Mouse (Mus musculus) spleen, postnatal 4 days (tissue): ENCODE measurements around the gene Tmem183a.
A peak's percentile ranks its signal among the peaks of the same experiment; 100 is the strongest.

Experiments
- DNase-seq, 2 experiments: peaks; one replicate each; pipeline ENCODE4 v3.0.0; 2022; ENCODE audit warnings: low spot score in 2 of 2

Tmem183a gene

GRCm38 (mm10) chr1:134320691-134321301, 41.0 kb downstream of the Tmem183a start:
- DNase-seq, result no peak

GRCm38 (mm10) chr1:134318261-134318660, 43.5 kb downstream of the Tmem183a start:
- no peak for DNase-seq

- no peak for DNase-seq
Measured at GRCm38 (mm10) chr1:134316361-134316760, 45.4 kb downstream of the Tmem183a start.

DNA sequence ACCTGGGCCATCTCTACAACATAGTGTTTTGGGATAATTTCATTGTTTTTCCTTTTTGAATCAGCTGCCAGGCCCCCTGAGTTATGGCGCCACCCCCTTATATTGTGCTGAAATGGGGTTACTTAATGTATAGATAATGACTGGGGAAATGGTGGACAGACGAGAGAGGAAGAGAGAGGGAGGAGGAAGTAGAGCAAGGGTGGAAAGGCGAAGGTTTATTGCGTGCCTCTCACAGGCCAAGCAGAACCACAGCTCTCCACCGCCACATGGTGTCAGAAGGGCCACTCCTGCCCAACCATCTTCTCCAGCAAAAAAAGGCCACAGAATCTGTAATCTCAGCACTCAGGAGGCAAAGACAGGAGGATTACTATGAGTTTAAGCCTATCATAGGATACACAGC, 46.6 kb downstream of the Tmem183a start:
- no peak for DNase-seq

DNA sequence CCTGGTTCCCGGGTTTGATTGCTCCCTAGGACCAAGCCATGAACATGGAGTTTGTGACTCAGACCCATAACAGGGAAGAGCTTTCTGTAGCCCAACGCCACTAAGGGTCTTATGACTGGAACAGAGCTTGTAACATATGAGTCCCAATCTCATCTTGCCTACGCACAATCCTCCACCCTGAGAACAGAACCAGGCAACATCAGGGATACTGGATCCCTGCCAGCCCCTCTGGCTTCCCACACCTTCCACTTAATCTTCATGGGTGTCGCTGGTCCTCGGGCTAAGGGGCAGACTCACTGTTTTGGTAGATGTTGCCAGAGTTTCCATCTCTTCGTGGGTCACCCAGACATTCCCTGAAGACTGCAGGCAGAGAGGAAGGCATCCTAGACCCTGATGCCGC, 50.0 kb downstream of the Tmem183a start:
- DNase-seq, result no peak

- no peak for DNase-seq
Measured at GRCm38 (mm10) chr1:134310729-134311128, 51.0 kb downstream of the Tmem183a start.

DNA sequence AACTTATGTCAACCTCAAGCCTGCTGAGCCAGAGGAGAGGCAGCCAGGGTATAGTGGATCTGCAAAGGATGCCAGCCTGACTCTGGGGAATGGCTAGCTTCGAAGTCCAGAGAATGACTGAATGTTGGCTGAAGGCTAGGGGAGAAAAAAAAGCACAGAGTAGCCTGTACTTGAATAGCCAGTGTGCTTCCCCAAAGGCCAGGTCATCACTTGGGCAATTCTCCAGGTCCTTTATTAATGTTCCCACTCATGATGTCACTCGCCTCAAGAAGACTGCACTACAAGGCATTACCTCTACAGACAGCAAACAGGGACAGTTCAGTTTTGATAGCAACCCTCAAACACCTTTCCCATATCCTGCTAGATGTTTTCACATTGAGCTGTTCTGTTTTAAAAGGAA, 51.5 kb downstream of the Tmem183a start:
- DNase-seq, result no peak

DNA sequence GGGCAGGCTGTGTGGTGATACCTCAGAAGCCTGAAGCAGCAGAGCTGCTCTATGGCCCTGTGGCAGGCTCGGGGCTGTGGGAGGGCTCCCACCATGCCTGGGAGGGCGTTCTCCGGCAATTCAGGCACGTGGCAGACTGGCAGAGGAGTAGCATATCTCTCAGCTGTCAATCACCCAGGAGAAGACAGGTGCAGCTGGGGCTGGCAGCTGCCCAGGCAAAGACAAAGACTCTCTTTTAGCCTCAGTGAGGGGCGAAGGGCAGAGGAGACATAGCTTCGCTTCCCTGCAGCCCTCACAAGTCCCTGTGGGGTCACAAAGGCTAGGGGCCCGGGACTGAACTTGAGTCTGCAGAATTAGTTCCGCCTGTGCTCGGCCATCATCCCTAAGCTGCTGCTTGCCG, 54.4 kb downstream of the Tmem183a start:
- no peak for DNase-seq

DNA sequence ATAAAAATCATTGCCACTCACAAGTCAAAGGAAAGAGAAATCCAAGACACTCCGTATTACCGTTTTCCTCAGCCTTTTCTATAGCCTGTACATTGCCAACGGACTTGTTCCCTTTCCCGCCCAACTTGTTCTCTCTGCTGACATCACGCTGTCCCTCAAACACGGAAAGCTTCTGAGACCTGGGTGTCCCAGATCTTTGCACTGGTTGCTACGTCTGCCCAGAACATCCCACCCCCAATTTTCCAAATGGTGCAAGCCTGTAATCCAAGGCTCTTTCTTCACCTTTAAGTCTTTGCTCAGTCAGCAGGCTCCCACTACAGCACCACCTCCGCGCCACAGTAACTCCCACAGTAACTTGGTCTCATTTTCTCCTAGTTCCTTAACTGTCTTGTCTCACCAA, 56.8 kb downstream of the Tmem183a start:
- DNase-seq, result no peak

DNA sequence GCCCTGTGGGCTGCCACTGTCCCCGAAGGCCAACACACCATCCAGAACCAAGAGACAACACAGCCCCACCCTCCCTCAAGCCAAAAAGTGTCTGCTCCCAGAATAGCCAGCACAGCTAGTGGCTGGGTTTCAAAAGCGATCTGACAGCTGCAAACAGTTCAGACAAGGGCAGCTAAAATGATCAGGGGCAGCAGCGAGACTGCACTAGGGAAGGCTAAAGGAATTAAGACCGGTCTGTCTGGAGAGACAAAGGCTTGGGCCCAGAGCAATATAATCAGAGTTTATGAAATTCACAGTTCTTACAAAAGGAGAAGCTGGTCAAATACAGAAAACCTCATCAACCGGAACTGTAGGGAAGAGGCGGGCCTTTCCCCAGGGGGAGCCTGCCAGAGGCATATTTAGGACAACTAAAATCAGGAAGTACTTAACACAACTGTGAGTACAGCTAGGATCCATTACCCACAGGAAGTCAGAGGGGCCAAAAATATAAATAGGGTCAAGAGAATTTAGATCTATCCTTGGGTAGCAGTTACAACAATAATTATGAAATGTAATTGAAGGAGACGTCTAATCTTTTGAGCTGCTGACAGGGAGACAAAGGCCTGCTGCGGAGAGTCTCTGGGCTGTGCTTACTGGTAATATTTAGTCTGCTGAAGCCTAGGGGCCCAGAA, 59.1 kb downstream of the Tmem183a start:
- DNase-seq, result peak in 1 of 2 experiments; percentile 45

DNA sequence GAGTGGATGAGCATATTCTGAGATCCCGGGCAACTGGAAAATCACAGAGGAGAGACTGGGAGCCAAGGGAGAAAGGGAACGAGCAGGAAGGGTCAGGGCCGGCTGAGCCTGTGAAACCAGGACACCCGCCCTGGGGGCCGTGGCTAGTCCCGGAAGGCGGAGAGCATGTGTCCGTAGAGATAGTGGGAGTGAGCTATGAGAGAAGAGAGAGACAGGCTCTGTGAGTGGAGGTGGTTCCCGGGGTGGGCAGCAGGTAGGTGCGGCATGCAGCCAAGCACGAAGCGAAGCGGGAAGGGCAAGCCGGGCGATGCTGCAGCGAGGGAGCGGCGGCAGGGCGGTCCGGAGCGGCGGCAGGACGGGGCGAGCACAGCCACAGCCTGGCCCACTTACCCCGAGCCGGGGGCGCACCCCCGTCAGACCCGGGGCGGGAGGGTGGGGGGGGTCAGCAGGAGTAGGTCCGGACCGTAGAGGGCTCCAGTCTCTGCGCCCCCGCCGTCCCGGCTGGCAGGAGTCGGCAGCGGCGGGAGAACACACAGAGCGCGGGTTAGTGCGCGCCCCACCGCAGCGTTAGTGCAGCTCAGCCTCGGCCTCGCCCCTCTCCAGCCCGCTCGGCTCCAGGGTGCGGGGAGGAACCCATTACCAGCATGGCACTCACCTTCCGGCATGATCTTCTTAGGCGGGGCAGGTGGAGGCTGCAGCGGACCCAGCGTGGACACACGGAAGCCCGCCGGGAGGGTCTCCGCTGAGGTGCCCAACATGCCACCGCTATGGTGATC, 63.0 kb downstream of the Tmem183a start:
- no peak for DNase-seq

DNA sequence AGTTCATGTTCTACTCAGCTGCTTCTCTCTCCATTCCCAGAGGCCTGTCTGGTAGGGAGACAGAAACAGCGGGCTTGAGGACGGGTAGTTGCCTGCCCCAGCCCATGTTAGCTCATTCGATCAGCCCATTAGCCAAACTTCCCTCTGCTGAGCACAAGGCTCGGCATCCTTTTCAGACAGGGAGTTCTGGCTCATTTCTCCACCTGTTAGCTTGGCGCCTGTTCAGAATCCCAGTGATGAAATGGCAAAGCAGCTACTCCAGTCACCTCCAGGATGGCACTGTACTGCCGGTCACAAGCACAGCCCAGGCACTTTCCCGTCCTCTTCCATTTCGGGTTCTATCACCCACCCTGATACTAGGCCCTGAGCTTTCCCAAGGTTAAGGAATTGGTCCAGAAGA, 64.5 kb downstream of the Tmem183a start:
- DNase-seq, result no peak
